Mouse (Mus musculus) midbrain, postnatal 0 days (tissue): ENCODE measurements at regions not wholly inside any gene's neighbourhood (a gene's known extent, or its start where the extent isn't known, plus 50 kb on each side); places are given as distances from the start of the nearest gene placed in this dataset.

Experiments used
- ATAC-seq: fragments of 200-750 bp; cut with Nextera tagmentation; 2 replicates; pipeline ENCODE4 v1.8.0; 2017; ENCODE audit warnings: moderate number of reproducible peaks, mild to moderate bottlenecking, moderate TSS enrichment, moderate library complexity; ENCODE audit not compliant: low FRiP score
- DNase-seq: peaks from one replicate; pipeline ENCODE4 v3.0.0-alpha.2; 2015; ENCODE audit warnings: low spot score
- H3K27ac ChIP-seq: fragments of 300-500 bp; sonication (generic); 2 replicates; pipeline ENCODE4 v1.5.1; 2014; ENCODE audit warnings: low read depth, mild to moderate bottlenecking, low read length, mixed read lengths
- H3K27me3 ChIP-seq: fragments of 300-500 bp; sonication (generic); 2 replicates; pipeline ENCODE4 v1.6.1; 2014; ENCODE audit warnings: low read length, control low read depth, mixed read lengths; ENCODE audit not compliant: insufficient read depth
- H3K36me3 ChIP-seq: fragments of 300-500 bp; sonication (generic); 2 replicates; pipeline ENCODE4 v1.6.1; 2014; ENCODE audit warnings: low read length, control low read depth, mixed read lengths; ENCODE audit not compliant: insufficient read depth
- H3K4me1 ChIP-seq: fragments of 300-500 bp; sonication (generic); 2 replicates; pipeline ENCODE4 v1.6.1; 2014; ENCODE audit warnings: mild to moderate bottlenecking, control low read depth, antibody characterized with exemption, low read length, mixed read lengths; ENCODE audit not compliant: insufficient read depth
- H3K4me2 ChIP-seq: fragments of 300-500 bp; sonication (generic); 2 replicates; pipeline ENCODE4 v1.6.1; 2014; ENCODE audit warnings: low read depth, mild to moderate bottlenecking, low read length, mixed read lengths; ENCODE audit not compliant: poor library complexity, severe bottlenecking
- H3K4me3 ChIP-seq: fragments of 300-500 bp; sonication (generic); 2 replicates; pipeline ENCODE4 v1.5.1; 2014; ENCODE audit warnings: low read depth, mild to moderate bottlenecking, low read length, moderate library complexity
- H3K9ac ChIP-seq: fragments of 300-500 bp; sonication (generic); replicated peaks from 2 replicates; pipeline ENCODE4 v1.6.1; 2014; ENCODE audit warnings: mild to moderate bottlenecking, low read length, moderate library complexity, mixed read lengths; ENCODE audit not compliant: poor library complexity, severe bottlenecking
- H3K9me3 ChIP-seq: fragments of 300-500 bp; sonication (generic); 2 replicates; pipeline ENCODE4 v1.6.1; 2016; ENCODE audit warnings: low read length, control low read depth
- CTCF ChIP-seq: IDR thresholded peaks from 2 replicates; pipeline ENCODE4 v1.5.1; 2016; ENCODE audit warnings: antibody characterized with exemption, mild to moderate bottlenecking
- WGBS: fragments of 180-500 bp; shearing (Covaris S2); extraction: QIAGEN DNeasy Blood & Tissue Kit; methylation state at CpG from one replicate; pipeline ENCODE4 v1.1.7; 2014; 5-methylcytosine and 5-hydroxymethylcytosine counted together

GRCm38 (mm10) chr9:112839071-112839793, 603.5 kb upstream of the Arpp21 start:
- Histone ChIP-seq H3K4me2 (no peak overlapping the region), H3K4me1 (no peaks in the 10 kb centered on the region), H3K27ac (no peak overlapping the region), H3K27me3 (no peaks in the 10 kb centered on the region), H3K9ac (no peak overlapping the region), H3K9me3 (no peaks in the 10 kb centered on the region), H3K36me3 (no peaks in the 10 kb centered on the region), H3K4me3 (no peak overlapping the region)
- DNase-seq (no peak), ATAC-seq (no peak)
- no peak for TF ChIP-seq CTCF
- 83% methylated on average over 7 of the region's 7 CpGs for WGBS

- Histone ChIP-seq H3K4me1 (no peaks in the 10 kb centered on the region), H3K4me2 (no peak overlapping the region), H3K36me3 (no peaks in the 10 kb centered on the region), H3K9ac (no peak overlapping the region), H3K4me3 (no peak overlapping the region), H3K27ac (no peak overlapping the region), H3K9me3 (no peaks in the 10 kb centered on the region), H3K27me3 (no peaks in the 10 kb centered on the region)
- TF ChIP-seq CTCF, result no peak
- DNase-seq (no peak), ATAC-seq (no peak)
- 91% methylated on average over 2 of the region's 2 CpGs for WGBS
Observed at GRCm38 (mm10) chr9:112837563-112837962, 601.8 kb upstream of the Arpp21 start.

- no peaks in the 10 kb centered on the region for H3K36me3 ChIP-seq
Observed at GRCm38 (mm10) chr9:112834441-112835245, 598.9 kb upstream of the Arpp21 start.

GRCm38 (mm10) chr9:112831102-112831501, 595.4 kb upstream of the Arpp21 start:
- H3K27ac ChIP-seq, result peak overlapping the region; percentile 18; the same call in 1 of the 2 replicates
- no peak overlapping the region for H3K4me3 ChIP-seq
- H3K4me2 ChIP-seq, result no peak overlapping the region
- H3K9ac ChIP-seq, result no peak overlapping the region
- H3K27me3 ChIP-seq, result no peaks in the 10 kb centered on the region
- ATAC-seq (no peak), DNase-seq (no peak)
- H3K9me3 ChIP-seq, result no peaks in the 10 kb centered on the region
- no peaks in the 10 kb centered on the region for H3K36me3 ChIP-seq
- WGBS, result 68% methylated on average over 2 of the region's 2 CpGs
- TF ChIP-seq CTCF, result no peak
- no peaks in the 10 kb centered on the region for H3K4me1 ChIP-seq

More at GRCm38 (mm10) chr9:112834441-112835245, 598.9 kb upstream of the Arpp21 start:
- Histone ChIP-seq H3K9ac (no peak overlapping the region), H3K27ac (no peak overlapping the region), H3K4me1 (no peaks in the 10 kb centered on the region), H3K4me2 (no peak overlapping the region), H3K4me3 (no peak overlapping the region), H3K9me3 (no peaks in the 10 kb centered on the region), H3K27me3 (no peaks in the 10 kb centered on the region)
- ATAC-seq (no peak), DNase-seq (no peak)
- 74% methylated on average over 5 of the region's 5 CpGs for WGBS
- TF ChIP-seq CTCF, result no peak

GRCm38 (mm10) chr9:112828602-112829001, 592.9 kb upstream of the Arpp21 start:
- TF ChIP-seq CTCF, result no peak
- Histone ChIP-seq H3K4me3 (no peak overlapping the region), H3K4me1 (no peaks in the 10 kb centered on the region), H3K27ac (no peak overlapping the region), H3K27me3 (no peaks in the 10 kb centered on the region), H3K9me3 (no peaks in the 10 kb centered on the region), H3K4me2 (no peak overlapping the region), H3K9ac (no peak overlapping the region), H3K36me3 (no peaks in the 10 kb centered on the region)
- DNase-seq (no peak), ATAC-seq (no peak)
- 86% methylated on average over 4 of the region's 4 CpGs for WGBS

- Histone ChIP-seq H3K9ac (no peak overlapping the region), H3K36me3 (no peaks in the 10 kb centered on the region), H3K27me3 (no peaks in the 10 kb centered on the region), H3K27ac (no peak overlapping the region), H3K4me1 (no peaks in the 10 kb centered on the region), H3K4me2 (no peak overlapping the region), H3K4me3 (no peak overlapping the region), H3K9me3 (no peaks in the 10 kb centered on the region)
- ATAC-seq, result no peak
- no peak for TF ChIP-seq CTCF
- WGBS, result 47% methylated on average over 5 of the region's 5 CpGs
- peak; percentile 47 for DNase-seq
Observed at GRCm38 (mm10) chr9:112826592-112826991, 590.9 kb upstream of the Arpp21 start.
